ENCODE assay signal across 8 mouse cellular contexts in genomic region chr9:45677952-45678663, GRCm38 (mm10).
A peak's percentile ranks its signal among the peaks of the same experiment; 100 is the strongest.
DNase-seq lines count a peak whose midpoint lies in the region; ATAC-seq and TF ChIP-seq lines count a peak whose summit lies in the region.

No protein-coding gene starts in this region.

- H3K9ac ChIP-seq in heart, embryonic 13.5 days, result no peak overlapping the region
- no peak overlapping the region; the same call in 1 of the 2 replicates for H3K9ac ChIP-seq in forebrain, postnatal 0 days
- no peak overlapping the region for H3K9ac ChIP-seq in midbrain, embryonic 14.5 days (replicated peaks; ENCODE audit: low read length)

- peaks cover 13% of the 10 kb centered on the region for H3K4me1 ChIP-seq in heart, embryonic 13.5 days
- H3K4me1 ChIP-seq in forebrain, postnatal 0 days (ENCODE audit: insufficient read depth), result peaks cover 44% of the 10 kb centered on the region
- H3K4me1 ChIP-seq in midbrain, embryonic 14.5 days (ENCODE audit: control insufficient read depth, insufficient read depth, low read length), result peaks cover 44% of the 10 kb centered on the region

- H3K9me3 ChIP-seq in heart, embryonic 13.5 days, result no peaks in the 10 kb centered on the region
- no peaks in the 10 kb centered on the region for H3K9me3 ChIP-seq in forebrain, postnatal 0 days (ENCODE audit: low read length)
- no peaks in the 10 kb centered on the region for H3K9me3 ChIP-seq in midbrain, embryonic 14.5 days (ENCODE audit: control insufficient read depth, low read length)

- peak overlapping the region; percentile 39; the same call in 1 of the 2 replicates for H3K27ac ChIP-seq in heart, embryonic 13.5 days (replicated peaks)
- peak overlapping the region; percentile 86 for H3K27ac ChIP-seq in forebrain, postnatal 0 days (ENCODE audit: low read depth, low read length)
- peak overlapping the region; percentile 92 for H3K27ac ChIP-seq in midbrain, embryonic 14.5 days (replicated peaks; ENCODE audit: low read depth, low read length)

- peaks cover 56% of the 10 kb centered on the region for H3K27me3 ChIP-seq in heart, embryonic 13.5 days (replicated peaks)
- no peaks in the 10 kb centered on the region for H3K27me3 ChIP-seq in forebrain, postnatal 0 days (ENCODE audit: insufficient read depth, low read length)
- no peaks in the 10 kb centered on the region for H3K27me3 ChIP-seq in midbrain, embryonic 14.5 days (ENCODE audit: control insufficient read depth, insufficient read depth, low read length)

- no peak overlapping the region for H3K4me2 ChIP-seq in heart, embryonic 13.5 days
- H3K4me2 ChIP-seq in forebrain, postnatal 0 days (ENCODE audit: low read depth), result no peak overlapping the region
- no peak overlapping the region for H3K4me2 ChIP-seq in midbrain, embryonic 14.5 days (ENCODE audit: low read length)

- no peak for ATAC-seq in heart, embryonic 13.5 days (ENCODE audit: extremely low read depth, insufficient number of reproducible peaks, low FRiP score, low TSS enrichment)
- ATAC-seq in forebrain, postnatal 0 days, result peak; percentile 13
- ATAC-seq in midbrain, embryonic 14.5 days (ENCODE audit: low FRiP score, low TSS enrichment), result no peak
- no peak for ATAC-seq in granulocyte monocyte progenitor cell, adult 5-6 weeks (replicated peaks; ENCODE audit: poor library complexity, severe bottlenecking)

- TF ChIP-seq POLR2A in brain, embryonic 14.5 days (IDR thresholded peaks at IDR 0.05; ENCODE audit: borderline replicate concordance, extremely low read depth, insufficient read depth, insufficient read length, poor library complexity, severe bottlenecking), result no peak

- TF ChIP-seq CTCF in brain, embryonic 14.5 days (IDR thresholded peaks at IDR 0.05; ENCODE audit: borderline replicate concordance, extremely low read depth, insufficient read depth, insufficient read length), result no peak
- TF ChIP-seq CTCF in forebrain, postnatal 0 days (IDR thresholded peaks at IDR 0.05; ENCODE audit: low read depth), result no peak

- DNase-seq in heart, adult 11 months, result no peak
- peak; percentile 75 for DNase-seq in brain, embryonic 14.5 days (ENCODE audit: low read depth)
- peak; percentile 47 for DNase-seq in forebrain, postnatal 0 days
- DNase-seq in midbrain, embryonic 14.5 days, result peak; percentile 37
- no peak for DNase-seq in thymus, postnatal 14 days
- no peak for DNase-seq in embryo, embryonic 9.5 days (ENCODE audit: extremely low spot score)

- no peak overlapping the region for H3K4me3 ChIP-seq in heart, embryonic 13.5 days
- H3K4me3 ChIP-seq in forebrain, postnatal 0 days (ENCODE audit: low read depth, low read length), result no peak overlapping the region
- no peak overlapping the region for H3K4me3 ChIP-seq in midbrain, embryonic 14.5 days (replicated peaks; ENCODE audit: low read depth, low read length)

- 67% methylated on average over 8 of the region's 8 CpGs for WGBS in heart, embryonic 13.5 days
- 28% methylated on average over 8 of the region's 8 CpGs for WGBS in forebrain, postnatal 0 days
- WGBS in midbrain, embryonic 14.5 days, result 55% methylated on average over 8 of the region's 8 CpGs

- no peaks in the 10 kb centered on the region for H3K36me3 ChIP-seq in heart, embryonic 13.5 days
- H3K36me3 ChIP-seq in forebrain, postnatal 0 days (ENCODE audit: insufficient read depth), result peaks cover 6% of the 10 kb centered on the region; the same call in 1 of the 2 replicates
- no peaks in the 10 kb centered on the region for H3K36me3 ChIP-seq in midbrain, embryonic 14.5 days (ENCODE audit: control insufficient read depth, insufficient read depth, low read length)

Comparison
In these comparisons a context has a peak if more than half of its experiments do, and no peak if none do; other contexts are left out.
1. H3K27ac ChIP-seq: peak in every context shown above with its lines; median percentile 92 in midbrain, embryonic 14.5 days; 86 in forebrain, postnatal 0 days; 39 in heart, embryonic 13.5 days.
2. DNase-seq: peak in brain, embryonic 14.5 days (single experiment), forebrain, postnatal 0 days (single experiment) and midbrain, embryonic 14.5 days (single experiment); none in heart, adult 11 months (single experiment), thymus, postnatal 14 days (single experiment) and embryo, embryonic 9.5 days (single experiment).